Mouse (Mus musculus) cerebellum, adult 9-10 months (tissue): ENCODE data around the gene Fh1.
A peak's percentile ranks its signal among the peaks of the same experiment; 100 is the strongest.

Source experiments
- DNase-seq: peaks from one replicate; pipeline ENCODE4 v3.0.0; 2022

Fh1 gene

GRCm38 (mm10) chr1:175625257-175625879 lies at the start of gene Fh1:
Gene Fh1, minus strand, starts transcription at chr1:175625635.
- peak; percentile 98 for DNase-seq

- DNase-seq, result no peak
Measured at GRCm38 (mm10) chr1:175675116-175675515, 49.7 kb upstream of the Fh1 start.

DNA sequence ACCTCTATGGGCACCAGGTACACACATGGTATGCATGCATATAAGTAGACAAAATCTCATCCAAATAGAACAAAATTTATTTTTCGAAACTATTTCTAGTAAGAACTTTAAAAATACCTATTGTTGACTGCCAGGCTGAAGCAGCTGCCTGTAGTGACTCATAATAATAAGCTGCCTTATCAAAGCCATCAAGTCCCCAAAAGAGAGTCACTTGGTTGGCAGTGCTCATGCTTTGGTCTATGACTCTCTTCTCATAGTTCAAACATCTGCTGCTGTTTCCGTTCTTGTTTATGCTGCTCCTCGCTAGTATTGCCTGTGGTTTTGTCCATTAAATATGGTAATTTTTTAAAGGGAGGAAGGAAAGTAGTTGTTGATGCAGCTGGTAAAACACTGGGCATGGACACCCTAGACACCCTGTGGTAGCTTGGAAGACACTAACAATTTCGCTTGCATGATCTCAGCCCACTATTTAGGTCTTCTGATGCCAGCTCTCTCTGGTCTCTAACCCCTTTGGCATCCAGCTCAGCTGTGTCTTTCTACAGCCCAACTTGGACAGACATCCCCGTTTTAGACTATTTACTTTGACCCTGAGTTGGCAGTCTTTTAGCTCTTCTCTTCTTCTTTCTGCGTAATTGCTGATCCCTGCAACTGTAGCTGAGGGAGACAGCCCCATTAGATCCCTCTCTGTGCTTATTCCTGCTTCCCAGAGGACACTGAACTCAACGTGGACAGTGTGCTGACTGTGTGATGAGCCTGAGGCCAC lies 48.3 kb upstream of the Fh1 start:
- DNase-seq, result no peak

- no peak for DNase-seq
Measured at GRCm38 (mm10) chr1:175671626-175672025, 46.2 kb upstream of the Fh1 start.

- no peak for DNase-seq
Measured at GRCm38 (mm10) chr1:175670042-175670441, 44.6 kb upstream of the Fh1 start.

GRCm38 (mm10) chr1:175669456-175669855 lies 44.0 kb upstream of the Fh1 start:
- no peak for DNase-seq

GRCm38 (mm10) chr1:175668666-175669405 lies 43.4 kb upstream of the Fh1 start:
- DNase-seq, result peak; percentile 19

- DNase-seq, result no peak
Measured at GRCm38 (mm10) chr1:175659900-175660299, 34.5 kb upstream of the Fh1 start.

GRCm38 (mm10) chr1:175648615-175649014 lies 23.2 kb upstream of the Fh1 start:
- no peak for DNase-seq

- no peak for DNase-seq
Measured at GRCm38 (mm10) chr1:175646952-175647351, 21.5 kb upstream of the Fh1 start.

DNA sequence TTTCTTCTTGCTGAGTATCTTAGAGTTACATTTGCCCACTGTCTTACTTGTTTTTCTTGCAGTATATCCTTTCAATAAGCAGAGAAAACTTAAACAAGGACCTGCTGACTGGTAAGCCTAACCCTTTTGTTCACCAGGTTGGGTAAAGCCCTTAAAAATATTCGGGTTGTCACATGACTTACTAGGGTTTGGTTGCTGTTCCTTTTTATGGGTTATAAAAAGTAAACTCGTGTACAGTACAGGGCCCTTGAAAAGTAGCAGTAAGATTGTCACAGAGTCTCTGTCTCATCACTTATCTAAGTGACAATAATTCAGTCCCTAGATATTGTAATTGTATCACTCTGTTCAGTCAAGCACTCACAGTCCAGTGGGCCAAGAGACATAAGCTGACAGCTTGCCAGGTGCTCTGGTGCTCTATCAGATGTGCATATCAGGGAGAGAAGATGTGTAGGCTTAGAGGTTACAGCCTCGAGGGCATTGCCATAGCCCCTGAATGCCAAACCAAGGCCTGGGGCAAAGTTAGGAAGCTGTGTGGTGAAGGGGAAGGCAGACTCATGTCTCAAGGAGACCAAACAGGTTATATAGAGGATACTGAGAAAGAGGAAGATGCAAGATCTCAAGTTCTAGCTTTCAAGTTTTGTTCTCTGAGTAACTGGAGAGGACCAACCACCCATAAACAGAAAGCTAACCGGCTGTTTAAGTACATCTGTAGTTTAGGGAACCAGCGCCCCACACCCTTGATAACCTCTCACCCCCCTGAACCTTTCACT lies 18.2 kb upstream of the Fh1 start:
- DNase-seq, result no peak

DNA sequence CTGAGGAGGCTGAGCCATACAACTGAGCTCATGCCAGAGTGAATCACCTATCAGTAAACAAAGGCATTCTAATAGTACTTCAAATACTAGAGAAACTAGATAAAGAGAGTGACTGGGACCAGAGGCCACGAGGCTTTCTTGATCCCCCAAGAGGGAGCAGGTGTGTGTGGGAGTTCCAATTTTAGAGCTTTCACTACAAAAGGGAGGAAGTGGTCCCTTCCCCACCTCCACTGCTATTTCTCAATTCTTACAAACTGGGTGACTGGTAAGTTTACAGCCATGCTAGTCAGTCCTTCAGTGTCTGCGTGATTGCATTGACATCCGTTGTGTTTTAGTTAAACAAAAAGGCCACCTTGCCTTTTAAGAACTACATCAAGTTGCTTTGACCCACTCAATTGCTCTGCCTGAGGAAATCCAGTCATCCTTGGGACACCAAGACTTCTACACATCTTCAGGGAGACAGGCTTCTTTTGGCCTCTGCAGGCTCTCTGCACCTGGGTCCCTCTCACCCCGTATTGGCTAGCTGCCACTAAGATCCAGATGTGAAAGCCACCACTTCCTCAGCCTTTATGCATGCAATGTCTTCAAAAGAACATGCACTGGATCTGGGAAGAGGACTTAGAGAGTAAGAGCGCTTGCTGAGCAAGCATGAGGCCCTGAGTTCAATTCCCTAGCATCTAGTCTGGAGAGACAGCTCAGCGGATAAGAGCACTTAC lies 15.2 kb upstream of the Fh1 start:
- no peak for DNase-seq

GRCm38 (mm10) chr1:175639072-175639471 lies 13.6 kb upstream of the Fh1 start:
- no peak for DNase-seq

DNA sequence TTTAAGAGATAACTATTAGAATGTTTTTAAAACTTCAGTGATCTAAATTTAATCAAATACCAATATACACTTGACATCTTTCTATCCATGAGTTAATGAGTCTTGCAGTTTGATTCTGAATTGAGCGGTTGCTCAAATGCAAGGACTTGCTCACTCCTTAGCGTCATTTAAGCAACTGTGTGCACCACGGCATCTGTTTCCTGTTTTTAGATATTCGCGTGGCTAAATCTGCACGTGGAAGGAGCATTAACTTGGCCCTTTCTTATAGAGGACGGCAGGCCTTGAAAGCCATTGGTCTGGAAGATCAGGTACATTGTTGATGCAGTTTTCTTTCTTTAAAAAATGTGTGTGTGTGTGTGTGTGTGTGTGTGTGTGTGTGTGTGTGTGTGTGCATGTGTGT lies 12.2 kb upstream of the Fh1 start:
- DNase-seq, result no peak

DNA sequence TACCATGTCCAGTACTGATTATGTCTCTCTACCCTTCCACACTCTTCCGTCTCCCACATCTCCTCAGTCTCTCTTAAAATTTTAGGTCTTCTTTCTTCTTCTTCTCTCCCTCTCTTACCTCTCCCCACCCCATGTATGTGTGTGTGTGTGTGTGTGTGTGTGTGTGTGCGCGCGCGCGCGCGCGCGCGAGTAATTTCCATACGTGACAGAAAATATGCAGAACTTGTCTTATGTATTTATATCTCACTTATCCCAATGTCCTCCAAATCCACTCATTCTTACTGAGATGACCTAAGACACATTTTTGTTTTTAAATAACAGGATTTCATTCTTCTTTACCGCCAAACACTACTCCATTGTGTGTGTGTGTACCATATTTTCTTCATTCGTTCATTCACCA lies 7.0 kb upstream of the Fh1 start:
- DNase-seq, result no peak

GRCm38 (mm10) chr1:175631721-175632221 lies 6.3 kb upstream of the Fh1 start:
- no peak for DNase-seq

DNA sequence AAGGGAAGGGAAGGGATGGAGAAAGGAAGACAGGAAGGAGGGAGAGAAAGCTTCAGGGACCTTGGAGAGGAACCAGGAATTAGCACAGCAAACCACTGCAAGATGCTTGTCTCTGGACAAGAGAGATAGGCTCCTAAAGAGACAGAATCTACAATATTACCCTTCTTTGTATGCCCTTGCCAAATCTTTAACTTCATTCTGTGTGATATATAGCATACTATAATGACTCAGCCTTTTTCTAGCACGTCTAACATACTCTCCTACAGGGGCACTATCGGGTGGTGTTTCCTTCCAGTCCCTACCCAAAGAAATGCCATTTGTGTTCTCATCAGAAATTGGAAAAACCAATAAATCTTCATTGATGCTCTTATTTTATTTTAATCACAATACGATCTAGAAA lies 5.6 kb upstream of the Fh1 start:
- DNase-seq, result no peak

- no peak for DNase-seq
Measured at GRCm38 (mm10) chr1:175630345-175630744, 4.9 kb upstream of the Fh1 start.

DNA sequence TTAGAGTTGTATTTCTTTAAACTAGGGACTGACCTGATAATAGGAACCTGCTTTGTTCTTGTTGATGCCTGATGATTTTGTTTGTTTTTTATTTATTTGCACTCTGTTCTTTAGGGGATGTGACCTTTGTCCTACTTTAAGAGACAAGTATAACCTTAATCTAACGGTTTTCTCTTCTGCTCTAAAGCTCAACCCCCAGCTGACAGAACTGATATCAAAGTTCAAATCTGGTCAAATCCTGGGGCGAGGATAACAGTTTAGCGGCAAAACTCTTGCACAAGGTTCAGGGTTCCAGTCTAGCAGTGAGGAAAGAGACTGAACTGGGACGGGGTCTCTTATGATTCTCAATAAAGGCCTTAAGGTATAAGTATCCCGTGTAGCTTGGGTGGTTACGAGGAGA lies 3.8 kb upstream of the Fh1 start:
- DNase-seq, result no peak

GRCm38 (mm10) chr1:175625990-175626692 lies 706 bp upstream of the Fh1 start:
- DNase-seq, result peak; percentile 56

DNA sequence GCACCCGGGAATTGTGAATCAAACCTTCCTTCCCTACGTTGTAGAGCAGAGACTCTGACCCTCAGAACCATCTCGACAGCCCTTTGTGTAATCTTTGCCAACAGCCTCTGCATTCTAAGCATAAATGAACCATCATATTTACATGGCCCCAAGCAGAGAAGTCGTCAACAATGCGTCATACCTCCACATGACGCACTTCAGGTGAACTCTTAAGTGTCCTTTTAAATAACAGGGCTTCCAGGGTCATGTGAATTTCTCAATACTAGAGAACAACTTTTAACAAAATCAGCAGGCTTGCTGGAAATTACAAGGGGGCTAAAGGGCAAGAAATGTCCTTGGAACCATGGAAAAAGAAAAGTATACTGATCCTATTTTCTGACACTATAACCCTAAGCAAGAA lies 1.8 kb downstream of the Fh1 start:
- DNase-seq, result no peak
